Mouse (Mus musculus) neural tube, embryonic 11.5 days (tissue): ENCODE measurements around the gene Akr7a5. TPM values are rescaled to one million over a fixed set of nuclear protein-coding genes. Genes with fewer than 3 reads are reported as not detected.
A peak's percentile ranks its signal among the peaks of the same experiment; 100 is the strongest.

ENCODE experiments used
- ATAC-seq: fragments of 200-750 bp; cut with Nextera tagmentation; 2 replicates; pipeline ENCODE4 v1.8.0; 2017; ENCODE audit warnings: moderate number of reproducible peaks, mild to moderate bottlenecking, moderate TSS enrichment, moderate library complexity; ENCODE audit not compliant: insufficient read depth, low FRiP score, low TSS enrichment
- DNase-seq: peaks from one replicate; pipeline ENCODE4 v3.0.0-alpha.2; 2015; ENCODE audit warnings: low spot score
- H3K27ac ChIP-seq: fragments of 300-500 bp; sonication (generic); 2 replicates; pipeline ENCODE4 v1.5.1; 2014; ENCODE audit warnings: low read depth, mild to moderate bottlenecking, low read length
- H3K27me3 ChIP-seq: fragments of 300-500 bp; sonication (generic); 2 replicates; pipeline ENCODE4 v1.6.1; 2014; ENCODE audit warnings: mild to moderate bottlenecking, low read length, mixed read lengths; ENCODE audit not compliant: control insufficient read depth, insufficient read depth
- H3K36me3 ChIP-seq: fragments of 300-500 bp; sonication (generic); 2 replicates; pipeline ENCODE4 v1.6.1; 2014; ENCODE audit warnings: mild to moderate bottlenecking, low read length, moderate library complexity, mixed read lengths; ENCODE audit not compliant: control insufficient read depth, insufficient read depth
- H3K4me1 ChIP-seq: fragments of 300-500 bp; sonication (generic); 2 replicates; pipeline ENCODE4 v1.6.1; 2014; ENCODE audit warnings: low read length, mixed read lengths; ENCODE audit not compliant: control insufficient read depth, insufficient read depth
- H3K4me2 ChIP-seq: fragments of 300-500 bp; sonication (generic); 2 replicates; pipeline ENCODE4 v1.6.1; 2014; ENCODE audit warnings: low read depth, mild to moderate bottlenecking, moderate library complexity
- H3K4me3 ChIP-seq: fragments of 300-500 bp; sonication (generic); 2 replicates; pipeline ENCODE4 v1.5.1; 2014; ENCODE audit warnings: low read depth, low read length
- H3K9ac ChIP-seq: fragments of 300-500 bp; sonication (generic); 2 replicates; pipeline ENCODE4 v1.6.1; 2014; ENCODE audit warnings: mild to moderate bottlenecking, low read length
- H3K9me3 ChIP-seq: fragments of 300-500 bp; sonication (generic); 2 replicates; pipeline ENCODE4 v1.6.1; 2016; ENCODE audit warnings: low read length; ENCODE audit not compliant: control insufficient read depth
- WGBS: fragments of 180-500 bp; shearing (Covaris S2); extraction: QIAGEN DNeasy Blood & Tissue Kit; methylation state at CpG from one replicate; pipeline ENCODE4 v1.1.7; 2014; 5-methylcytosine and 5-hydroxymethylcytosine counted together
- polyA plus RNA-seq: library from polyadenylated mRNA; unstranded; fragments of >200 nt; fragmentation: Nextera tagmentation; extraction: Ambion mirVana; gene quantifications from 2 replicates; pipeline ENCODE4 v1.2.1, GENCODE M21; 2014

Akr7a5 gene
- polyA plus RNA-seq: 73.1 and 73.8 TPM in 2 replicates

GRCm38 (mm10) chr4:139310171-139310898, at the start of gene Akr7a5, which contains the start of gene Pqlc2:
Gene Akr7a5, plus strand, starts transcription at chr4:139310744.
Gene Pqlc2, minus strand, starts transcription at chr4:139310708.
- H3K4me1 ChIP-seq: peaks cover 5% of the 10 kb centered on the region; the same call in 1 of the 2 replicates
- peak within 1 kb of the TSS; percentile 98 for H3K4me2 ChIP-seq
- under 1% methylated on average over 61 of the region's 63 CpGs for WGBS
- H3K4me3 ChIP-seq: peak within 1 kb of the TSS; percentile 85
- no peaks in the 10 kb centered on the region for H3K9me3 ChIP-seq
- DNase-seq (peak; percentile 97), ATAC-seq (peak; percentile 84)
- peak within 1 kb of the TSS; percentile 88 for H3K9ac ChIP-seq
- H3K36me3 ChIP-seq: peaks cover 3% of the 10 kb centered on the region; the same call in 1 of the 2 replicates
- no peak within 1 kb of the TSS for H3K27ac ChIP-seq
- 0 out of 2 replicates have a peak, but pooled peaks cover 2% of the 10 kb centered on the region for H3K27me3 ChIP-seq

- 96% methylated on average over 6 of the region's 6 CpGs for WGBS
Measured at GRCm38 (mm10) chr4:139262981-139263380, 47.6 kb upstream of the Akr7a5 start.

GRCm38 (mm10) chr4:139265783-139266499, 44.6 kb upstream of the Akr7a5 start:
- no peak overlapping the region for H3K9ac ChIP-seq
- no peak overlapping the region for H3K27ac ChIP-seq
- no peaks in the 10 kb centered on the region for H3K9me3 ChIP-seq
- DNase-seq (no peak), ATAC-seq (no peak)
- H3K36me3 ChIP-seq: peaks cover 11% of the 10 kb centered on the region; the same call in 1 of the 2 replicates
- no peak overlapping the region for H3K4me2 ChIP-seq
- 87% methylated on average over 13 of the region's 13 CpGs for WGBS
- H3K4me1 ChIP-seq: no peaks in the 10 kb centered on the region; the same call in 1 of the 2 replicates
- H3K4me3 ChIP-seq: no peak overlapping the region
- no peaks in the 10 kb centered on the region for H3K27me3 ChIP-seq

More at GRCm38 (mm10) chr4:139262981-139263380, 47.6 kb upstream of the Akr7a5 start:
- peaks cover 8% of the 10 kb centered on the region; the same call in 1 of the 2 replicates for H3K36me3 ChIP-seq
- no peak overlapping the region for H3K4me3 ChIP-seq
- ATAC-seq (no peak), DNase-seq (no peak)
- no peak overlapping the region for H3K4me2 ChIP-seq
- H3K9me3 ChIP-seq: no peaks in the 10 kb centered on the region
- no peaks in the 10 kb centered on the region; the same call in 1 of the 2 replicates for H3K4me1 ChIP-seq
- no peak overlapping the region for H3K9ac ChIP-seq
- H3K27me3 ChIP-seq: no peaks in the 10 kb centered on the region
- no peak overlapping the region for H3K27ac ChIP-seq

- no peaks in the 10 kb centered on the region for H3K27me3 ChIP-seq
- no peaks in the 10 kb centered on the region; the same call in 1 of the 2 replicates for H3K4me1 ChIP-seq
- ATAC-seq: no peak
- H3K36me3 ChIP-seq: peaks cover 11% of the 10 kb centered on the region; the same call in 1 of the 2 replicates
- no peaks in the 10 kb centered on the region for H3K9me3 ChIP-seq
- 74% methylated on average over 7 of the region's 7 CpGs for WGBS
- H3K9ac ChIP-seq: no peak overlapping the region
- DNase-seq: no peak
- H3K4me2 ChIP-seq: no peak overlapping the region
- H3K4me3 ChIP-seq: no peak overlapping the region
- H3K27ac ChIP-seq: no peak overlapping the region
Measured at GRCm38 (mm10) chr4:139266500-139266865, 44.1 kb upstream of the Akr7a5 start.

GRCm38 (mm10) chr4:139267335-139267734, 43.2 kb upstream of the Akr7a5 start:
- no peak overlapping the region for H3K9ac ChIP-seq
- no peak for ATAC-seq
- peaks cover 9% of the 10 kb centered on the region; the same call in 1 of the 2 replicates for H3K36me3 ChIP-seq
- H3K27me3 ChIP-seq: no peaks in the 10 kb centered on the region
- no peaks in the 10 kb centered on the region; the same call in 1 of the 2 replicates for H3K4me1 ChIP-seq
- WGBS: 87% methylated on average over 3 of the region's 3 CpGs
- no peak overlapping the region for H3K4me2 ChIP-seq
- H3K27ac ChIP-seq: no peak overlapping the region
- no peak overlapping the region for H3K4me3 ChIP-seq
- no peak for DNase-seq
- H3K9me3 ChIP-seq: no peaks in the 10 kb centered on the region

GRCm38 (mm10) chr4:139268242-139268641, 42.3 kb upstream of the Akr7a5 start:
- H3K36me3 ChIP-seq: peaks cover 5% of the 10 kb centered on the region; the same call in 1 of the 2 replicates
- DNase-seq (no peak), ATAC-seq (no peak)
- H3K4me2 ChIP-seq: no peak overlapping the region
- no peaks in the 10 kb centered on the region for H3K9me3 ChIP-seq
- no peak overlapping the region for H3K9ac ChIP-seq
- 97% methylated on average over 1 of the region's 1 CpGs for WGBS
- no peak overlapping the region for H3K4me3 ChIP-seq
- no peaks in the 10 kb centered on the region; the same call in 1 of the 2 replicates for H3K4me1 ChIP-seq
- H3K27ac ChIP-seq: no peak overlapping the region
- H3K27me3 ChIP-seq: no peaks in the 10 kb centered on the region

GRCm38 (mm10) chr4:139270168-139270567, 40.4 kb upstream of the Akr7a5 start:
- H3K4me3 ChIP-seq: no peak overlapping the region
- no peak overlapping the region for H3K4me2 ChIP-seq
- H3K36me3 ChIP-seq: peaks cover 3% of the 10 kb centered on the region; the same call in 1 of the 2 replicates
- H3K27ac ChIP-seq: no peak overlapping the region
- no peak for DNase-seq
- no peaks in the 10 kb centered on the region for H3K27me3 ChIP-seq
- no peaks in the 10 kb centered on the region for H3K9me3 ChIP-seq
- H3K9ac ChIP-seq: no peak overlapping the region
- ATAC-seq: no peak
- WGBS: 79% methylated on average over 3 of the region's 3 CpGs
- no peaks in the 10 kb centered on the region; the same call in 1 of the 2 replicates for H3K4me1 ChIP-seq

- WGBS: 68% methylated on average over 9 of the region's 9 CpGs
Measured at GRCm38 (mm10) chr4:139271562-139271961, 39.0 kb upstream of the Akr7a5 start.

More at GRCm38 (mm10) chr4:139271562-139271961, 39.0 kb upstream of the Akr7a5 start:
- Histone ChIP-seq H3K27me3 (no peaks in the 10 kb centered on the region), H3K27ac (no peak overlapping the region), H3K4me1 (no peaks in the 10 kb centered on the region; the same call in 1 of the 2 replicates), H3K9ac (no peak overlapping the region), H3K4me3 (no peak overlapping the region), H3K4me2 (no peak overlapping the region), H3K36me3 (peaks cover 5% of the 10 kb centered on the region), H3K9me3 (no peaks in the 10 kb centered on the region)
- ATAC-seq (no peak), DNase-seq (no peak)
